Mouse (Mus musculus) liver, embryonic 11.5 days (tissue): ENCODE measurements at regions not wholly inside any gene's neighbourhood (a gene's known extent, or its start where the extent isn't known, plus 50 kb on each side); places are given as distances from the start of the nearest gene placed in this dataset.
"Not testable (repeated sequence)": the region's sequence is repeated elsewhere in the genome, so short reads cannot be mapped to it uniquely, and the experiment has no call there.

ENCODE experiments used
- ATAC-seq: fragments of 200-750 bp; cut with Nextera tagmentation; replicated peaks from 2 replicates; pipeline ENCODE4 v1.8.0; 2017; ENCODE audit warnings: moderate number of reproducible peaks, mild to moderate bottlenecking, moderate TSS enrichment, moderate library complexity; ENCODE audit not compliant: low FRiP score
- DNase-seq: peaks from one replicate; pipeline ENCODE4 v3.0.0-alpha.2; 2017; ENCODE audit warnings: low spot score
- H3K27ac ChIP-seq: fragments of 300-500 bp; sonication (generic); 2 replicates; pipeline ENCODE4 v1.5.1; 2014; ENCODE audit warnings: mild to moderate bottlenecking, low read depth, low read length, control low read depth
- H3K27me3 ChIP-seq: fragments of 300-500 bp; sonication (generic); replicated peaks from 2 replicates; pipeline ENCODE4 v1.6.1; 2014; ENCODE audit warnings: low read length, mixed read lengths; ENCODE audit not compliant: control insufficient read depth, insufficient read depth
- H3K36me3 ChIP-seq: fragments of 300-500 bp; sonication (generic); 2 replicates; pipeline ENCODE4 v1.6.1; 2014; ENCODE audit warnings: mild to moderate bottlenecking, low read length, moderate library complexity, mixed read lengths; ENCODE audit not compliant: control insufficient read depth, insufficient read depth
- H3K4me1 ChIP-seq: fragments of 300-500 bp; sonication (generic); replicated peaks from 2 replicates; pipeline ENCODE4 v1.6.1; 2014; ENCODE audit warnings: low read length, mixed read lengths; ENCODE audit not compliant: control insufficient read depth, insufficient read depth
- H3K4me2 ChIP-seq: fragments of 300-500 bp; sonication (generic); 2 replicates; pipeline ENCODE4 v1.6.1; 2014; ENCODE audit warnings: mild to moderate bottlenecking, control low read depth, moderate library complexity
- H3K4me3 ChIP-seq: fragments of 300-500 bp; sonication (generic); 2 replicates; pipeline ENCODE4 v1.5.1; 2014; ENCODE audit warnings: low read depth, low read length, control low read depth
- H3K9ac ChIP-seq: fragments of 300-500 bp; sonication (generic); 2 replicates; pipeline ENCODE4 v1.6.1; 2014; ENCODE audit warnings: low read depth, low read length, control low read depth
- H3K9me3 ChIP-seq: fragments of 300-500 bp; sonication (generic); 2 replicates; pipeline ENCODE4 v1.6.1; 2016; ENCODE audit warnings: low read length, inconsistent platforms, mixed read lengths; ENCODE audit not compliant: control insufficient read depth
- WGBS: fragments of 180-500 bp; shearing (Covaris S2); extraction: QIAGEN DNeasy Blood & Tissue Kit; methylation state at CpG from one replicate; pipeline ENCODE4 v1.1.7; 2014; 5-methylcytosine and 5-hydroxymethylcytosine counted together

GRCm38 (mm10) chr7:62235766-62236165, 110.6 kb upstream of the Ndn start:
- H3K4me1 ChIP-seq: no peaks in the 10 kb centered on the region

GRCm38 (mm10) chr7:62261688-62262114, 84.7 kb upstream of the Ndn start:
- Histone ChIP-seq H3K4me3 (no peak overlapping the region), H3K4me1 (no peaks in the 10 kb centered on the region), H3K27ac (no peak overlapping the region), H3K9ac (no peak overlapping the region), H3K36me3 (no peaks in the 10 kb centered on the region), H3K27me3 (no peaks in the 10 kb centered on the region), H3K9me3 (no peaks in the 10 kb centered on the region), H3K4me2 (no peak overlapping the region)
- 43% methylated on average over 8 of the region's 8 CpGs for WGBS
- no peak for ATAC-seq
- no peak for DNase-seq

More at GRCm38 (mm10) chr7:62235766-62236165, 110.6 kb upstream of the Ndn start:
- H3K27me3 ChIP-seq: no peaks in the 10 kb centered on the region
- WGBS: 78% methylated on average over 1 of the region's 1 CpGs
- no peak overlapping the region for H3K27ac ChIP-seq
- no peak for ATAC-seq
- H3K36me3 ChIP-seq: no peaks in the 10 kb centered on the region
- no peak overlapping the region for H3K9ac ChIP-seq
- peaks cover 3% of the 10 kb centered on the region; the same call in 1 of the 2 replicates for H3K9me3 ChIP-seq
- H3K4me3 ChIP-seq: no peak overlapping the region
- no peak overlapping the region for H3K4me2 ChIP-seq
- DNase-seq: no peak

DNA sequence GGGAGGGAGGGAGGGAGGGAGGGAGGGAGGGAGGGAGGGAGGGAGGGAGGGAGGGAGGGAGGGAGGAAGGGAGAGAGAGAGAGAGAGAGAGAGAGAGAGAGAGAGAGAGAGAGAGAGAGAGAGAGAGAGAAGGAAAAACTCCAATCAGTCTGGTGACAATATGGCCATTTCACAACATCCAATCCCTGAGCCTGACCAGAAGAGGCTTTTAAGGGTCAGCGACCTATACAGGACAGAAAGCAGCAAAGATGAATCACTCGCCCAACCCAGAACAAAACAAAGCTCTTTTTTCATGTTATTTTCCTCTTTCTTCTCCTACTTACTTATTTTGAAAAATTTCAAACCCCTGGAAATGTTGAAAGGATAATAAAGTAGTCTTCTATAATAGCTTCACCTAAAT, 84.2 kb upstream of the Ndn start:
- ATAC-seq, H3K27ac ChIP-seq, H3K4me3 ChIP-seq, H3K4me1 ChIP-seq, DNase-seq, H3K36me3 ChIP-seq, H3K27me3 ChIP-seq, H3K9me3 ChIP-seq, H3K9ac ChIP-seq, H3K4me2 ChIP-seq: not testable (repeated sequence)
- WGBS: 48% methylated on average over 2 of the region's 2 CpGs

GRCm38 (mm10) chr7:62269156-62269855, 77.1 kb upstream of the Ndn start:
- Histone ChIP-seq H3K9me3 (peaks cover 2% of the 10 kb centered on the region; the same call in 1 of the 2 replicates), H3K36me3 (no peaks in the 10 kb centered on the region), H3K9ac (no peak overlapping the region), H3K4me1 (no peaks in the 10 kb centered on the region), H3K27ac (no peak overlapping the region), H3K4me3 (no peak overlapping the region), H3K27me3 (no peaks in the 10 kb centered on the region), H3K4me2 (no peak overlapping the region)
- WGBS: 67% methylated on average over 1 of the region's 1 CpGs
- DNase-seq (no peak), ATAC-seq (no peak)

GRCm38 (mm10) chr7:62276219-62276618, 70.2 kb upstream of the Ndn start:
- H3K4me3 ChIP-seq: no peak overlapping the region
- no peak overlapping the region for H3K9ac ChIP-seq
- DNase-seq (no peak), ATAC-seq (no peak)
- no peaks in the 10 kb centered on the region for H3K36me3 ChIP-seq
- no peaks in the 10 kb centered on the region for H3K4me1 ChIP-seq
- 65% methylated on average over 2 of the region's 2 CpGs for WGBS
- H3K27ac ChIP-seq: no peak overlapping the region
- peaks cover 2% of the 10 kb centered on the region; the same call in 1 of the 2 replicates for H3K9me3 ChIP-seq
- no peaks in the 10 kb centered on the region for H3K27me3 ChIP-seq
- H3K4me2 ChIP-seq: no peak overlapping the region

- WGBS: 43% methylated on average over 2 of the region's 2 CpGs
- no peaks in the 10 kb centered on the region for H3K36me3 ChIP-seq
- H3K9me3 ChIP-seq: peaks cover under 1% of the 10 kb centered on the region; the same call in 1 of the 2 replicates
- ATAC-seq: no peak
- no peak overlapping the region for H3K4me2 ChIP-seq
- no peak overlapping the region for H3K9ac ChIP-seq
- H3K27ac ChIP-seq: no peak overlapping the region
- DNase-seq: no peak
- no peaks in the 10 kb centered on the region for H3K4me1 ChIP-seq
- no peak overlapping the region for H3K4me3 ChIP-seq
- H3K27me3 ChIP-seq: no peaks in the 10 kb centered on the region
These were observed 67.9 kb upstream of the Ndn start for GRCm38 (mm10) chr7:62278492-62278891.

- Histone ChIP-seq H3K9me3 (no peaks in the 10 kb centered on the region), H3K36me3 (no peaks in the 10 kb centered on the region), H3K4me1 (no peaks in the 10 kb centered on the region), H3K9ac (no peak overlapping the region), H3K4me3 (no peak overlapping the region), H3K27me3 (no peaks in the 10 kb centered on the region), H3K27ac (no peak overlapping the region), H3K4me2 (no peak overlapping the region)
- WGBS: 67% methylated on average over 4 of the region's 4 CpGs
- ATAC-seq: no peak
- no peak for DNase-seq
These were observed 67.3 kb upstream of the Ndn start for GRCm38 (mm10) chr7:62279022-62279421.
